Mouse (Mus musculus): ENCODE measurements around the gene Grasp. TPM values are rescaled to one million over a fixed set of nuclear protein-coding genes. Genes with fewer than 3 reads are reported as not detected.

Gene Grasp
- 0.37 and 0.46 TPM in 2 replicates for polyA plus RNA-seq (2015; fragmentation: Nextera tagmentation; extraction: Ambion mirVana)

- Histone ChIP-seq H3K9ac (peak within 1 kb of the TSS; percentile 27; the same call in 1 of the 2 replicates), H3K4me3 (replicated peaks) (peak within 1 kb of the TSS; percentile 56), H3K27ac (replicated peaks) (0 out of 2 replicates have a peak within 1 kb of the TSS, but pooled peaks have one; percentile 19), H3K9me3 (replicated peaks) (no peaks in the 10 kb centered on the region), H3K27me3 (peaks cover 62% of the 10 kb centered on the region), H3K4me2 (peak within 1 kb of the TSS; percentile 73), H3K4me1 (replicated peaks) (peaks cover 14% of the 10 kb centered on the region), H3K36me3 (replicated peaks) (no peaks in the 10 kb centered on the region)
- peak; percentile 61 for ATAC-seq (ENCODE audit: insufficient read depth)
- WGBS (ENCODE audit: insufficient replicate concordance): under 1% methylated on average over 67 of the region's 77 CpGs
Observed at GRCm38 (mm10) chr15:101224006-101224906, at the start of gene Grasp. Grasp (plus strand) TSS chr15:101224188.

GRCm38 (mm10) chr15:101174294-101175130 lies 49.5 kb upstream of the Grasp start:
- peak; percentile 5; the same call in 1 of the 2 replicates for ATAC-seq (ENCODE audit: insufficient read depth)

GRCm38 (mm10) chr15:101175131-101175460 lies 48.9 kb upstream of the Grasp start:
- WGBS (ENCODE audit: insufficient replicate concordance): 8% methylated on average over 5 of the region's 5 CpGs
- Histone ChIP-seq H3K4me3 (replicated peaks) (peak overlapping the region; percentile 68), H3K4me1 (replicated peaks) (peaks cover 59% of the 10 kb centered on the region), H3K27me3 (peaks cover 45% of the 10 kb centered on the region), H3K9ac (0 out of 2 replicates have a peak overlapping the region, but pooled peaks have one; percentile 64), H3K4me2 (peak overlapping the region; percentile 85), H3K9me3 (replicated peaks) (no peaks in the 10 kb centered on the region), H3K27ac (replicated peaks) (no peak overlapping the region), H3K36me3 (replicated peaks) (no peaks in the 10 kb centered on the region)
- no peak for ATAC-seq (ENCODE audit: insufficient read depth)

More at GRCm38 (mm10) chr15:101174294-101175130, 49.5 kb upstream of the Grasp start:
- Histone ChIP-seq H3K36me3 (replicated peaks) (no peaks in the 10 kb centered on the region), H3K27me3 (peaks cover 45% of the 10 kb centered on the region), H3K27ac (replicated peaks) (peak overlapping the region; percentile 29; the same call in 1 of the 2 replicates), H3K4me3 (replicated peaks) (peak overlapping the region; percentile 68), H3K4me1 (replicated peaks) (peaks cover 61% of the 10 kb centered on the region), H3K9me3 (replicated peaks) (no peaks in the 10 kb centered on the region), H3K9ac (peak overlapping the region; percentile 64), H3K4me2 (peak overlapping the region; percentile 85)
- WGBS (ENCODE audit: insufficient replicate concordance): 1% methylated on average over 45 of the region's 46 CpGs

GRCm38 (mm10) chr15:101175613-101176283 lies 48.2 kb upstream of the Grasp start:
- no peaks in the 10 kb centered on the region for H3K9me3 ChIP-seq (replicated peaks)
- ATAC-seq (ENCODE audit: insufficient read depth): no peak
- no peaks in the 10 kb centered on the region for H3K36me3 ChIP-seq (replicated peaks)
- peak overlapping the region; percentile 14; the same call in 1 of the 2 replicates for H3K27ac ChIP-seq (replicated peaks)
- 13% methylated on average over 17 of the region's 17 CpGs for WGBS (ENCODE audit: insufficient replicate concordance)
- no peak overlapping the region for H3K9ac ChIP-seq
- H3K4me3 ChIP-seq (replicated peaks): peak overlapping the region; percentile 68; the same call in 1 of the 2 replicates
- H3K4me2 ChIP-seq: peak overlapping the region; percentile 85
- H3K4me1 ChIP-seq (replicated peaks): peaks cover 58% of the 10 kb centered on the region
- H3K27me3 ChIP-seq: peaks cover 45% of the 10 kb centered on the region

- 10% methylated on average over 3 of the region's 3 CpGs for WGBS (ENCODE audit: insufficient replicate concordance)
- Histone ChIP-seq H3K4me1 (replicated peaks) (peaks cover 57% of the 10 kb centered on the region), H3K27me3 (peaks cover 45% of the 10 kb centered on the region), H3K4me2 (peak overlapping the region; percentile 85; the same call in 1 of the 2 replicates), H3K4me3 (replicated peaks) (no peak overlapping the region), H3K9me3 (replicated peaks) (no peaks in the 10 kb centered on the region), H3K9ac (no peak overlapping the region), H3K27ac (replicated peaks) (peak overlapping the region; percentile 72), H3K36me3 (replicated peaks) (no peaks in the 10 kb centered on the region)
- no peak for ATAC-seq (ENCODE audit: insufficient read depth)
Observed at GRCm38 (mm10) chr15:101176284-101176680, 47.7 kb upstream of the Grasp start.

GRCm38 (mm10) chr15:101176795-101177691 lies 46.9 kb upstream of the Grasp start:
- Histone ChIP-seq H3K4me3 (replicated peaks) (no peak overlapping the region), H3K4me1 (replicated peaks) (peaks cover 60% of the 10 kb centered on the region), H3K27ac (replicated peaks) (peak overlapping the region; percentile 72), H3K9me3 (replicated peaks) (no peaks in the 10 kb centered on the region), H3K4me2 (peak overlapping the region; percentile 85), H3K27me3 (peaks cover 42% of the 10 kb centered on the region), H3K36me3 (replicated peaks) (no peaks in the 10 kb centered on the region), H3K9ac (no peak overlapping the region)
- peak; percentile 26; the same call in 1 of the 2 replicates for ATAC-seq (ENCODE audit: insufficient read depth)
- WGBS (ENCODE audit: insufficient replicate concordance): 10% methylated on average over 8 of the region's 8 CpGs

- Histone ChIP-seq H3K27ac (replicated peaks) (no peak overlapping the region), H3K4me1 (replicated peaks) (peaks cover 54% of the 10 kb centered on the region)
- 45% methylated on average over 15 of the region's 15 CpGs for WGBS (ENCODE audit: insufficient replicate concordance)
Observed at GRCm38 (mm10) chr15:101180363-101181105, 43.5 kb upstream of the Grasp start.

GRCm38 (mm10) chr15:101181106-101181466 lies 42.9 kb upstream of the Grasp start:
- 40% methylated on average over 5 of the region's 5 CpGs for WGBS (ENCODE audit: insufficient replicate concordance)
- ATAC-seq (ENCODE audit: insufficient read depth): no peak
- H3K4me2 ChIP-seq: no peak overlapping the region

More at GRCm38 (mm10) chr15:101180363-101181105, 43.5 kb upstream of the Grasp start:
- H3K4me2 ChIP-seq: no peak overlapping the region
- H3K27me3 ChIP-seq: peaks cover 15% of the 10 kb centered on the region
- H3K4me3 ChIP-seq (replicated peaks): no peak overlapping the region
- ATAC-seq (ENCODE audit: insufficient read depth): no peak
- no peaks in the 10 kb centered on the region for H3K36me3 ChIP-seq (replicated peaks)
- no peak overlapping the region for H3K9ac ChIP-seq
- no peaks in the 10 kb centered on the region for H3K9me3 ChIP-seq (replicated peaks)

GRCm38 (mm10) chr15:101181500-101181899 lies 42.5 kb upstream of the Grasp start:
- no peak for ATAC-seq (ENCODE audit: insufficient read depth)
- Histone ChIP-seq H3K9me3 (replicated peaks) (no peaks in the 10 kb centered on the region), H3K4me3 (replicated peaks) (no peak overlapping the region), H3K4me2 (no peak overlapping the region), H3K27ac (replicated peaks) (no peak overlapping the region), H3K27me3 (peaks cover 5% of the 10 kb centered on the region; the same call in 1 of the 2 replicates), H3K9ac (no peak overlapping the region), H3K4me1 (replicated peaks) (peaks cover 45% of the 10 kb centered on the region), H3K36me3 (replicated peaks) (no peaks in the 10 kb centered on the region)
- WGBS (ENCODE audit: insufficient replicate concordance): 37% methylated on average over 4 of the region's 4 CpGs

More at GRCm38 (mm10) chr15:101181106-101181466, 42.9 kb upstream of the Grasp start:
- peaks cover 49% of the 10 kb centered on the region for H3K4me1 ChIP-seq (replicated peaks)
- H3K27ac ChIP-seq (replicated peaks): no peak overlapping the region
- H3K9ac ChIP-seq: no peak overlapping the region
- H3K36me3 ChIP-seq (replicated peaks): no peaks in the 10 kb centered on the region
- peaks cover 10% of the 10 kb centered on the region for H3K27me3 ChIP-seq
- H3K4me3 ChIP-seq (replicated peaks): no peak overlapping the region
- H3K9me3 ChIP-seq (replicated peaks): no peaks in the 10 kb centered on the region

All from liver, embryonic 15.5 days (tissue).